Mouse (Mus musculus) layer of hippocampus, postnatal 10 days (tissue): Measurements from ENCODE around the gene Asb6. TPM values are rescaled to one million over a fixed set of nuclear protein-coding genes. Genes with fewer than 3 reads are reported as not detected.

Source experiments
- DNase-seq, 2 experiments: peaks; one replicate each; pipeline ENCODE4 v3.0.0; 2021; ENCODE audit warnings: low spot score in 2 of 2
- total RNA-seq, 2 experiments: library from RNA; stranded (reverse); gene quantifications; 2 replicates each; pipeline ENCODE4 v1.2.3; 2021

Asb6 gene
- total RNA-seq, 2 experiments from 2014 or later = 34.9 to 36.1 TPM

DNA sequence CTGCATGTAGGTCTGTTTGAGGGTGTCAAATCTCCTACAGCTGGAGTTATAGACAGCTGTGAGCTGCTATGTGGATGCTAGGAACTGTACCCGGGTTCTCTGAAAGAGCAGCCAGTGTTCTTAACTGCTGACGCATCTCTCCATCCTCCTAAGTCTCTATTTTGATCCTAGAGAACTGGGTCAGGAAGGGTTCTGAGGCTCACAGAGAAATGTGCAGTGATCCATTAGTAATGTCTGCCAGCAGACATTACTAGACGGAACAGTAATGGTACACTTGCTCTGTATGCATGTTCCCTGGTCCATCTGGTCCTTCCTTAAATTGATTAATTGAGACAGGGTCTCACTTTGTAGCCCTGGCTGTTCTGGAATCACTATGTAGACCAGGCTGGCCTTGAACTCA, 30.7 kb downstream of the Asb6 start:
- DNase-seq = no peak

DNA sequence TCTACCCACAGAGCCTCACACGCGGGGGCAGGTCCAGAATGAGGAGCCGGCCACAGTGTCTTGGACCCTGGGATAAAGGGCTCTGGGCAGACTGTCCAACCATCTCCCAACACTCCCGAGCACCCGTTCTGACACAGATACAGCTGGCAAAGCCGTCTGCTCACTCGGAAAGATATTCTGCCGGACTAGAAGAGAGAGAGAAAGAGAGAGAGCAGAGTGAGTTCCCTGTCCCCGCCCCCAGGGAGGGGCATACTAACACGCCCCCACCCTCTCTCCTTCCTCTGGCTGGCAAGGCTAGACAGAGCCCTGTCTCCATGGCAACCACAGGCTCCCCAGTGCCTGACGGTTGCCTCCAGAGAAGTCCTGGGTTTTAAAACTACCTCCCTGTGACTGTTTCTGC, 33.8 kb downstream of the Asb6 start:
- DNase-seq = peak; percentile 75 to 85

- DNase-seq = peak; percentile 28 to 35
Measured at GRCm38 (mm10) chr2:30795889-30796275, 34.3 kb downstream of the Asb6 start.

DNA sequence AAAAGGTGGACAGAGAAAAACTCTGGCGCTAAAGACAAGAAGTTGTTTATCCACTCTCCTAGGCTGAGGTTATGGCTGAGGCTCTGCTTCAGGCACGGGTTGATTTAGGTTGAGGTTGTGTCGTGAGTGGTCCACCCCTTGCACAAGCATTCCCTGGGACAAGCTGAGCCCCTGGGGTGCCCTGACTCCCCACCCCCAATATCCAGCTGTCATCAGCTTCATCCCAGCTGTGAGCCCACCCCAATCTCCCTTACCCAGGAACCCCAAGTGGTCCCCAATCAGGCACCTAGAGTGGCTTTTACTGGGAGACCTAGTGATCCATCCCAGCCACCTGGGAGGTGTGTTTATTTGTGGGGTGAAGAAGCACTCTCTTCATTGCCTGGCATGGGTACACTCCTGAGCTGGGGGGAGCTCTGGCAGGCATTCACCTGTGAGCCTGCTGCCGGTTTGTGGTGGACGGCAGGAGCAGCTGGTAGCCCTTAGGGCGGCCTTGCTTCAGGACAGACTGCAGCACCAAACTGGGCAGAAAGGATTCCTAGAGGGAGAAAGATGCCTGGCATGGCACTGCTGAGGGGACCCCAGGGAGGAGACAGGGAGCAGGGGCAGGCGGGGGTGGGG, 34.8 kb downstream of the Asb6 start:
- DNase-seq = no peak

GRCm38 (mm10) chr2:30794179-30795108, 35.7 kb downstream of the Asb6 start:
- DNase-seq = peak; percentile 99

- no peak for DNase-seq
Measured at GRCm38 (mm10) chr2:30792061-30792460, 38.1 kb downstream of the Asb6 start.

DNA sequence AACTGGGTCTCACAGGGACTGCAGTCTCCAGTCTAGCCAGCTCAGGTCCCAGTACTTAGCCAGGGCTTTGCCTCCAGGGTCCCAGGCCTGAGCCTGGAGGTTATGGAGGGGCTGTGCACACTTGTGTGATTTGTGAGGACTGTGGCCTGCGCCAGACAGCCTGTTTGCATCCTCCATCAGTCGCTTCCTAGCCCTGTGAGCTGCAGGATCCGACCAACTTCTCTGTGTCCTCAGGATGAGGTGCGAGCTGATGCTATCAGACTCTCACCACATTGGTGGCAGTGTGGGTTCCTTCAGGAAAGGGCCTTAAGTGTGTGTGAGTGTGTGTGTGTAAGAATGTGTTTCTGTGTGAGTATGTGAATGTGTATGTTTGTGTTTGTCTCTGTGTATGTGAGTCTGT, 42.7 kb downstream of the Asb6 start:
- no peak for DNase-seq

- DNase-seq = no peak
Measured at GRCm38 (mm10) chr2:30784078-30784994, 45.8 kb downstream of the Asb6 start.

DNA sequence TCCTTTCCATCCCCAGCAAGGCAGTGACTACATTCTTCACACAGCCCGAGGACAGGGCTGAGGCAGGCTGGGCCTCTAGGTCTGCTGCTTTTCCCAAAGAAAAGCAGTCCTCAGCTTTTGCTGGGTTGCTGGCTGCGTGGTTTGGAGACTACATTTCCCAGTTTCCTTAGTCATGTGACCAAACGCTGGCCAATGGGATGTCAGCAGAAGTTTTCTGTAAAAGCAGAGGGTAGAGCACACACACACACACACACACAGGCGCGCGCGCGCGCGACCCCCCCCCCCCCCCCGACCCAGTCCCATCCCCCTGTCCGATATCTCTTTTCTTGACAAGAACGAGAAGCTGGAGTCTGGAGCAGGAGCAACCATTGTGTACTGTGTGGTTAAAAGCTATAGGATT, 46.8 kb downstream of the Asb6 start:
- DNase-seq = peak; percentile 67 to 79

GRCm38 (mm10) chr2:30782312-30783290, 47.5 kb downstream of the Asb6 start:
- no peak for DNase-seq

DNA sequence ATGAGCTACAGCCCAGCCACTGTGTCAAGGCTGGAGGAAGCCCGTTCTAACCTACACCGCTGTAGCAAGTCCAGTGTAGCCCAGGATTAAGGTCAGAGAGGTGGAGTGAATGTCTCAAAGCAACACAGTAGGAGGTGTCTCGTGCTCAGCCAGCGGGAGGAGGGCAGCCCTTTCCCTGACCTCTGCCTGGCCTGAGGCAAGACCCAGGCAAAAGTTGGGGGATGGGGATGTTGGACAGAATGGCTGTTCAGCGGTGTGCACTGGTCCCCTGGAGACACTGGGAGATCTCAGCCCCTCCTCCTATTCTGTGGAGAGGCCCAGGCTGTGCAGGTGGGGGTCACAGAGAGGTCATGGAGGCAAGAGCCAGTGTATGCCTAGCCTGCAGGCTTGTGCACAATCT, 50.9 kb downstream of the Asb6 start:
- no peak for DNase-seq

- DNase-seq = no peak
Measured at GRCm38 (mm10) chr2:30778235-30778634, 51.9 kb downstream of the Asb6 start.

GRCm38 (mm10) chr2:30777266-30777665, 52.9 kb downstream of the Asb6 start:
- no peak for DNase-seq

DNA sequence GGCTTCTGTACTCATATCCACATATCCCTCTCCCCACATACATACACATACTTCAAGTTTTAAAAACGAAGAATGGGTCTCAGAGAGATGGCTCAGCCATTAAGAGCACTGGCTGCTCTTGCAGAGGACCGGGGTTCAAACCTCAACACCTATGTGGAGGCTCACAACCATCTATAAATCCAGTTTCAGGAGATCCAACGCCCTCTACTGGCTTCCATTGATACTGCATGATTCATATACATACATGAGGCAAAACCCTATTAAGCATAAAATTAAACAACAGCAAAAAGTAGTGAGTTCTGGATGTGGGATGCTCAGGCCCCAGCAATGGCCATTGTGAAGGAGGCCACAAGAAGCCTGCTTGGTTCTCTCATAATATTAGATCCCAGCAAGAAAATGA, 54.2 kb downstream of the Asb6 start:
- DNase-seq = no peak

DNA sequence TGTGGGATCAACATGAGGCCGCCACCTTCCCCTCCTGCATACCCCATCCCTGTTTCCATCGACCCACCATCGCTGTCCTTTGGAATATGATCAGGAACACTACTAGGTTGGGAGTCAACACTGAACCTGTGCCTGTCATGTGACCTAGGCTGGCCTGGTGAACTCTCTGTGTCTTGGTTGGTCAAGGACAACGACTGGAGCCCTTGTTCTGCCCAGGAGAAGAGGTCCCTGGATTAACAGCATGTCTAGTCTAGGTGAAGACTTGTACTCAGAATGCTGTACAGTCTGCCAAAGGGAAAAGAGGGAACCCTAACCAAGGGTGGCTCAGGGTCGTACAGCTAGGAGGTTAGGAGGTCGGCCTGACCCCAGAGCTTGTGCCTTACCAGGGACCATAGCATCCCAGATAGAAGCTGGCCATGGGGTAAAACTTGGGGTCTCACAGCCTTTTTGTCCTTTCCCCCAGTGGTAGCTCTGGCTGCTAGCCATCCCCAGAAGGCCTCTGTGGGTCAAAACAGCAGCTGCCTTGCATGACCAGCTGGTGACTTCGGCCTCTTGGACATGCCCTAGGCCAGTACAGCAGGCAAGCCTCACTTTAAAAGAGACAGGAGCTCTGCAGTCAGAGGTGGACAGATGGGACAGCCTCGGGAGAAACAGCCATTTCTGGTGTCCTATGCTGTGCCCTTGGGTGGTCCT, 56.7 kb downstream of the Asb6 start:
- DNase-seq = no peak

Other genes starting within 250 kb of the Asb6 start
- gene Cstad, start 235.3 kb downstream of the Asb6 start, total RNA-seq = 1 to 10 TPM; 4.0 to 6.5 TPM
- 1 to 10 TPM; 2.0 to 3.2 TPM for gene 1700001O22Rik, start 26.7 kb downstream of the Asb6 start, total RNA-seq
- 10 to 100 TPM; 44.9 to 57.7 TPM for gene Ntmt1, start 22.5 kb downstream of the Asb6 start, total RNA-seq
- 1 to 10 TPM; 2.5 to 3.9 TPM for gene Prrx2, start 4.6 kb upstream of the Asb6 start, total RNA-seq
- 1 to 10 TPM; 5.7 to 6.6 TPM for gene Ptges, start 99.5 kb upstream of the Asb6 start, total RNA-seq
- gene Tor1b, start 122.6 kb upstream of the Asb6 start, total RNA-seq = 10 to 100 TPM; 33.3 to 35.2 TPM
- gene Tor1a, start 137.6 kb upstream of the Asb6 start, total RNA-seq = 10 to 100 TPM; 44.4 to 52.8 TPM
- gene BC005624, start 151.9 kb upstream of the Asb6 start, total RNA-seq = 10 to 100 TPM; 49.0 to 52.0 TPM
- 10 to 100 TPM; 73.6 to 74.9 TPM for gene Usp20, start 151.9 kb upstream of the Asb6 start, total RNA-seq